Mouse (Mus musculus) right cerebral cortex, postnatal 10 days (tissue): ENCODE measurements at regions not wholly inside any gene's neighbourhood (a gene's known extent, or its start where the extent isn't known, plus 50 kb on each side); places are given as distances from the start of the nearest gene placed in this dataset.

Experiments
- DNase-seq, 2 experiments: peaks; one replicate each; pipeline ENCODE4 v3.0.0; 2021; ENCODE audit warnings: low spot score in 2 of 2

GRCm38 (mm10) chrX:152918212-152918611 is 88.1 kb upstream of the Usp51 start:
- DNase-seq, result peak; percentile 48 to 79

GRCm38 (mm10) chrX:152926991-152927390 is 79.3 kb upstream of the Usp51 start:
- DNase-seq, result peak; percentile 36 to 59

GRCm38 (mm10) chrX:152946201-152946600 is 60.1 kb upstream of the Usp51 start:
- peak in 1 of 2 experiments; percentile 42 for DNase-seq
